Mouse (Mus musculus) heart, embryonic 12.5 days (tissue): ENCODE measurements at regions not wholly inside any gene's neighbourhood (a gene's known extent, or its start where the extent isn't known, plus 50 kb on each side); places are given as distances from the start of the nearest gene placed in this dataset.
A peak's percentile ranks its signal among the peaks of the same experiment; 100 is the strongest.

ENCODE experiments used
- ATAC-seq: fragments of 200-750 bp; cut with Nextera tagmentation; 2 replicates; pipeline ENCODE4 v1.8.0; 2017; ENCODE audit warnings: moderate TSS enrichment, moderate library complexity; ENCODE audit not compliant: insufficient number of reproducible peaks, low FRiP score
- H3K27ac ChIP-seq: fragments of 300-500 bp; sonication (generic); 2 replicates; pipeline ENCODE4 v1.5.1; 2016; ENCODE audit warnings: mild to moderate bottlenecking, moderate library complexity; ENCODE audit not compliant: poor library complexity, severe bottlenecking
- H3K27me3 ChIP-seq: fragments of 300-500 bp; sonication (generic); replicated peaks from 2 replicates; pipeline ENCODE4 v1.6.1; 2016; ENCODE audit warnings: mild to moderate bottlenecking, moderate library complexity
- H3K36me3 ChIP-seq: fragments of 300-500 bp; sonication (generic); 2 replicates; pipeline ENCODE4 v1.6.1; 2016; ENCODE audit warnings: mild to moderate bottlenecking, moderate library complexity
- H3K4me1 ChIP-seq: fragments of 300-500 bp; sonication (generic); replicated peaks from 2 replicates; pipeline ENCODE4 v1.6.1; 2016; ENCODE audit warnings: mild to moderate bottlenecking
- H3K4me2 ChIP-seq: fragments of 300-500 bp; sonication (generic); 2 replicates; pipeline ENCODE4 v1.6.1; 2016; ENCODE audit warnings: mild to moderate bottlenecking, moderate library complexity
- H3K4me3 ChIP-seq: fragments of 300-500 bp; sonication (generic); 2 replicates; pipeline ENCODE4 v1.5.1; 2016; ENCODE audit warnings: mild to moderate bottlenecking
- H3K9ac ChIP-seq: fragments of 300-500 bp; sonication (generic); 2 replicates; pipeline ENCODE4 v1.6.1; 2016; ENCODE audit warnings: mild to moderate bottlenecking, moderate library complexity
- H3K9me3 ChIP-seq: fragments of 300-500 bp; sonication (generic); replicated peaks from 2 replicates; pipeline ENCODE4 v1.6.1; 2016; ENCODE audit warnings: mild to moderate bottlenecking, moderate library complexity
- WGBS: fragments of 180-500 bp; shearing (Covaris S2); methylation state at CpG from one replicate; pipeline ENCODE4 v1.1.7; 2016; 5-methylcytosine and 5-hydroxymethylcytosine counted together

DNA sequence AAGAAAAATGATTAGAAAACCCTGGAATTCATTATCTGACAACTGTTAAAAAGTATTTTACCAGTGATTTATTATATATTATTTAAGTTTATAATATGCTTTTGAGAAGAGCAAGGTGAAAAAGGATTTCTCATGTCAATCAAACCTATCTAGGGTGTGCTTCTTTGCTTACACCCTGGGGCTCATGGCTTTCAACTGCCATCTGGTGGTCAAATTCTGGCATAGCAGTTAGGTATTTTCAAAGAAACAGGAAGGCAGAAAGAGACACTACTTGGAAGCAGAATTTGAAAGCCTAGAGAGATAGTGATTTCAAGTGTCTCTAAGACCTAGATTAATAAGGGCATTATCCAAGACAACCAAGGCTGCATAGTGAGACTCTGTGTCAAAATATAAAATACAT is 167.8 kb upstream of the Amot start:
- Histone ChIP-seq H3K4me1 (no peaks in the 10 kb centered on the region), H3K27ac (no peak overlapping the region), H3K4me2 (no peak overlapping the region), H3K4me3 (no peak overlapping the region), H3K9ac (no peak overlapping the region), H3K9me3 (no peaks in the 10 kb centered on the region), H3K27me3 (no peaks in the 10 kb centered on the region), H3K36me3 (no peaks in the 10 kb centered on the region)
- no peak for ATAC-seq

DNA sequence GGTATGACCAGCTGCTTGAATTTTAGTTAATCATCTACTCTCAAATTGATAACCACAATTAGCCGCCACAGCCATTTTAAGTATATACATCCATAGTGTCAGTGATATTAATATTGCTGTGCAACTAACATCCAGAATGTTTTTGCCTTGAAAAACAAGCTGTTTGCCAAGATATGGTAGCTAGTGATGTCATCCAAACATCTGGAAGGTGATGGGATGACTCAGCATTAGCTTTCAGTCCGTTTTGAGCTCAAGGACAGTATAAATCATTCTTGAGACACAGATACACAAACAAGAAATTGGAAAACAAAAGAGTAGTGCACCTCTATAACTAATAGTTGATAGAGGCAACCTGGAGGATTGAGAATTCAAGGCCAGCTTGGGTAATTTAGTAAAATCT is 146.7 kb upstream of the Amot start:
- no peak overlapping the region for H3K4me2 ChIP-seq
- no peaks in the 10 kb centered on the region for H3K4me1 ChIP-seq
- ATAC-seq = peak; percentile 72
- H3K9me3 ChIP-seq = 0 out of 2 replicates have a peak, but pooled peaks cover 2% of the 10 kb centered on the region
- no peaks in the 10 kb centered on the region for H3K27me3 ChIP-seq
- no peak overlapping the region for H3K27ac ChIP-seq
- no peak overlapping the region for H3K9ac ChIP-seq
- 58% methylated on average over 2 of the region's 2 CpGs for WGBS
- H3K36me3 ChIP-seq = no peaks in the 10 kb centered on the region
- H3K4me3 ChIP-seq = no peak overlapping the region

DNA sequence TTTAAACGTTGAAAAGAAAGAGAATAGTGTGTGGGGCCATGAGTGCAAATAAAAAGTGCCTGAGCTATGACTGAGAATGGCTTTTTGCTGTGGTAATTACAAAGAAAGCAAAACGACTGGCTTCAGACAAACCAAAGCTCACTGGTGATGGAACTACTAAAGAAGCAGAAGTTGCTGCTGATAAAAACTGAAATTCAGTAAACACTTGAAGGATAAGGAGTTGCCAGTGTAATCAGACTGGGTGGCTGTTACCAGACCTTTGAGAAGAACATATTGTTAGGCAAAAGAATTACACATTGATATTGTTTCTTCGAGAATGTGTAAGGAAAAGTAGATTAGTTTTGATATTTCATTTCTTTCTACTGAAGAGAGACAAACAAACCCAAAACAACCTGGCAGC is 114.7 kb upstream of the Amot start:
- no peak overlapping the region for H3K9ac ChIP-seq
- no peaks in the 10 kb centered on the region for H3K36me3 ChIP-seq
- H3K4me2 ChIP-seq = no peak overlapping the region
- H3K4me3 ChIP-seq = no peak overlapping the region
- no peaks in the 10 kb centered on the region for H3K9me3 ChIP-seq
- 39% methylated on average over 3 of the region's 3 CpGs for WGBS
- ATAC-seq = no peak
- H3K4me1 ChIP-seq = no peaks in the 10 kb centered on the region
- H3K27me3 ChIP-seq = no peaks in the 10 kb centered on the region
- no peak overlapping the region for H3K27ac ChIP-seq

DNA sequence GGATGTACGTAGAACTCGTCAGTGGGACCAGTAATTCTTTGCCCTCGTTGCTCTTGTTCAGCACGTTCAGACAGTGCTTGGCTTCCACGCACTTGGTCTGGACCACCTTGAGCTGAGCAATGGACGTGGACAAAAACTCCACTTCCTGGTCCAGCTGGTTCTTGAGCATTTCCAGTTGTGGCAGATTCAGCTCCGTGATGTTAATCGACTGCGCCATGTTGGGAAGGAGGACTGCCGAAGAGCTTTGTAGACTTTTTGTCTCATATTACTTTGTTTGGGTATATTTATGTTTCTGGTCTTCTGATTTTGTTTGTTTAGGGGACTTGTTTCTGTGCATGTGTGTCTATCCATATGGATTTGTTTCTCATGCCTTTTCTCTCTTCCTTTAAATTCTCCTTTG is 97.1 kb upstream of the Amot start:
- no peaks in the 10 kb centered on the region for H3K27me3 ChIP-seq
- H3K9me3 ChIP-seq = no peaks in the 10 kb centered on the region
- 91% methylated on average over 10 of the region's 10 CpGs for WGBS
- H3K27ac ChIP-seq = no peak overlapping the region
- H3K4me3 ChIP-seq = no peak overlapping the region
- H3K4me1 ChIP-seq = no peaks in the 10 kb centered on the region
- ATAC-seq = no peak
- no peak overlapping the region for H3K4me2 ChIP-seq
- H3K36me3 ChIP-seq = no peaks in the 10 kb centered on the region
- no peak overlapping the region for H3K9ac ChIP-seq

DNA sequence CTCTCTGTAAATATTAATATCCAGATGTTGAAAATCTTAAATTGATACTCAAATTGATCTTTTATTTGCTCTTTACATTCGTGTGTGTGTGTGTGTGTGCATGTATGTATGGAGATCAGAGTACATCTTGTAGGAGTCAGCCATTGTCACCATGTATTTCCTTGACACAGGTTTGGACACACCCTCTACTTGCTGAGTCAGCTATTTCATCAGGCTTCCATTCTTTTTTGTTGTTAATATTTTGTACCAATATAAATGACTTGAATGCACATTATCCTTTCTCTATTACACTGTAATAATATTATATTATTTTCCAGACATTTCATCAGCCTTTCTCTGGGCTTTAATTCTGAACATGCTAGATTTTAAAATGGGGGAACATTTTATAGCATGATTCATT is 85.8 kb upstream of the Amot start:
- 61% methylated on average over 1 of the region's 1 CpGs for WGBS
- H3K27ac ChIP-seq = no peak overlapping the region
- no peak for ATAC-seq
- no peaks in the 10 kb centered on the region for H3K27me3 ChIP-seq
- no peak overlapping the region for H3K4me2 ChIP-seq
- no peak overlapping the region for H3K4me3 ChIP-seq
- H3K36me3 ChIP-seq = no peaks in the 10 kb centered on the region
- no peak overlapping the region for H3K9ac ChIP-seq
- H3K9me3 ChIP-seq = no peaks in the 10 kb centered on the region
- H3K4me1 ChIP-seq = no peaks in the 10 kb centered on the region

DNA sequence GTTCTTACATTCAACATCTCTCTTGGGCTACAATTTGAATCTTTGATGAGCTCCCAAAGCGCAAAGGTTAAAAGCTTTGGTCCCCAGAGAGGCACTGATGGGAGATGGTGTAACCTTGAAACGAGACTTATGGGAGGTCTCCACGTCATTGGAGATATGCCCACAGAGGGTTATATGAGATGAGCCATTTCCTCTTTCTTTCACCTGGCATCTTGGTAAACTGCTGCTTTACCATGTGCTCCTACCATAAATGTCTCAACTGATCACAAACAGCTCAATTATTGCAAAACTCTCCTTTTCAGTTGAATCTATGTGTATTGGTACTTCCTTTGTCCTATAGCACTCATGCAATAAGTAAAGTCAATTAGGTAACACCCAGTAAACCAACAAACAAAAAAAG is 62.5 kb upstream of the Amot start:
- no peaks in the 10 kb centered on the region for H3K36me3 ChIP-seq
- ATAC-seq = no peak
- no peaks in the 10 kb centered on the region for H3K27me3 ChIP-seq
- no peaks in the 10 kb centered on the region for H3K4me1 ChIP-seq
- H3K4me3 ChIP-seq = no peak overlapping the region
- no peak overlapping the region for H3K27ac ChIP-seq
- H3K4me2 ChIP-seq = no peak overlapping the region
- WGBS = 71% methylated on average over 3 of the region's 3 CpGs
- H3K9me3 ChIP-seq = no peaks in the 10 kb centered on the region
- no peak overlapping the region for H3K9ac ChIP-seq

DNA sequence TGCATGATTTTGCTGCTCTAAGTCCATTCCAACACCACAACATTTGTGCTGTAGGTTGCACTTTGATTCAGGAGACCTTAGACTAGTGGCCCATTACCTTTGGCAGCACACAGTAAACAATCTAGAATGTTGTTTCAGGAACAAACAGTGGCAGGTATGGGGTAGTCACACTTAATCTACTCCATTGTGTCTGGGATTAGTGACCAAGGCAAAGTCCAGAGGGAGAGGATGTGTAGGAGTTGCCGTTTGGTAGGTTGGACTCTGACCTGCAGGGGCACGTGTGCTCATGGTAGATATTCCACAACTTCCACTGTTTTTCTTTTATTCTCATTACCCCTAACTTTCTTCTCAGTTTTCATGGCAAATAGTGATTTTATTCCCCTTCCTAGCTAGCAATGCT is 62.1 kb upstream of the Amot start:
- 67% methylated on average over 2 of the region's 2 CpGs for WGBS
- H3K36me3 ChIP-seq = no peaks in the 10 kb centered on the region
- no peak overlapping the region for H3K9ac ChIP-seq
- no peak overlapping the region for H3K4me2 ChIP-seq
- H3K4me3 ChIP-seq = no peak overlapping the region
- H3K9me3 ChIP-seq = no peaks in the 10 kb centered on the region
- H3K27me3 ChIP-seq = no peaks in the 10 kb centered on the region
- H3K27ac ChIP-seq = no peak overlapping the region
- no peaks in the 10 kb centered on the region for H3K4me1 ChIP-seq
- ATAC-seq = no peak

DNA sequence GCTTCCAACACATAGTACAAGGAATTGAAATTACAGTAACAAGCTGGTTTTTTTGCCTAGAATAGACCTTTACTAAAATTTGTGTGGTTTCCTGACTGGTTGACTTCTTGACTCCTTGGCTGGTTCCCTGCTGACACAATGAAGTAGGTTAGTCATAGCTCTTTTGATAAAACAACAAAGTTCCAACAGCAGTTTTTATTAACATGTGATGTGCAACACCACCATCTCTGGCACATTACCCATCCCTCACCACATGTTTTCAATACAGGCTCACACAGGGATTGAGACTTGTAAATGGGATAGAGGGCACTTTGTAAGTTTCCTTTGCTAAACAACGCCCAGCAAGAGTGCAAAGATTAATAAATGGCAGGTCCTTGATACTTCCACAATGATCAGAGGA is 53.9 kb upstream of the Amot start:
- no peak for ATAC-seq
- H3K4me3 ChIP-seq = no peak overlapping the region
- H3K4me2 ChIP-seq = no peak overlapping the region
- H3K9me3 ChIP-seq = no peaks in the 10 kb centered on the region
- 79% methylated on average over 1 of the region's 1 CpGs for WGBS
- H3K9ac ChIP-seq = no peak overlapping the region
- no peaks in the 10 kb centered on the region for H3K36me3 ChIP-seq
- no peak overlapping the region for H3K27ac ChIP-seq
- H3K27me3 ChIP-seq = no peaks in the 10 kb centered on the region
- no peaks in the 10 kb centered on the region for H3K4me1 ChIP-seq
